ENCODE assay signal across 24 mouse cellular contexts in the genomic region with DNA sequence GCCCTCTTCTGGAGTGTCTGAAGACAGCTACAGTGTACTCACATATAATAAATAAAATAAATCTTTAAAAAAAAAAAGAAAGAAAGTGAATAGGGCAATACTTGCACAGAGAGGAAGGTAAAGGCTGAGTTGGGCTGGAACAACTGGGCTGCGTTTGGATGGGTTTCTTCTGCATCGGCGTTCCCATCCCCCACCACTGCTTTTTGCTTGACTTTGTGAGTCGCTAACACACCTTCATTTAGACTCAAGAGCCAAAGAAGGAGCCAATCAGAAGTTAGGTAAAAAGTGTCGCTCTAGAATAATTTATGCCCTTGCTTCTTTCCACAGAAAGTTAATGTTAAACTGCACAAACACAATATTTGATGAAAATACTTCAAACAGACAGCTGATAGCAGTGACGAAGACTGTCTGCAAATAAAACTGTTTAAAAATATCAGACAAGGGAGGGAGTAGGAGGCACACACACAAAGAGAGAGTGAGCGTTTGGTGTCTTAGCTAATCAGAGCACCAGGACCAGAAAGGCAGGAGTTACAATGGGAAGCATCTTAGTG. TPM values are rescaled to one million over a fixed set of nuclear protein-coding genes. Genes with fewer than 3 reads are reported as not detected.
DNase-seq lines count a peak whose midpoint lies in the region; ATAC-seq and TF ChIP-seq lines count a peak whose summit lies in the region.
"Had no signal": no experiment of that assay in that cellular context is flagged by ENCODE, and none has a peak within 500 bp of the region (broad histone marks: within the 10 kb centered on the region; RNA-seq: fewer than 3 reads in every experiment).

No protein-coding gene starts in this region.

- peak overlapping the region; percentile 64 for H3K4me3 ChIP-seq in liver, adult 2 months (ENCODE audit: insufficient read depth, low read depth, low read length)
- H3K4me3 ChIP-seq in liver, embryonic 11.5 days (ENCODE audit: low read depth, low read length): no peak overlapping the region
- H3K4me3 ChIP-seq in hindbrain, embryonic 14.5 days (replicated peaks; ENCODE audit: low read length): no peak overlapping the region
- no peak overlapping the region for H3K4me3 ChIP-seq in hindbrain, embryonic 16.5 days (ENCODE audit: low read length)
- H3K4me3 ChIP-seq: embryonic facial prominence, embryonic 10.5 days; embryonic facial prominence, embryonic 12.5 days; forebrain, embryonic 13.5 days; forebrain, embryonic 15.5 days had no signal

- H3K27ac ChIP-seq in liver, adult 2 months (replicated peaks; ENCODE audit: insufficient read depth, low read depth, low read length): peak overlapping the region; percentile 96
- no peak overlapping the region for H3K27ac ChIP-seq in liver, embryonic 11.5 days (ENCODE audit: low read depth, low read length)
- no peak overlapping the region for H3K27ac ChIP-seq in hindbrain, embryonic 14.5 days
- H3K27ac ChIP-seq in hindbrain, embryonic 16.5 days (ENCODE audit: low read depth, low read length): no peak overlapping the region
- H3K27ac ChIP-seq: embryonic facial prominence, embryonic 10.5 days; embryonic facial prominence, embryonic 12.5 days; forebrain, embryonic 13.5 days had no signal

- H3K9ac ChIP-seq in liver, adult 2 months (ENCODE audit: low read depth, low read length): peak overlapping the region; percentile 88
- no peak overlapping the region for H3K9ac ChIP-seq in liver, embryonic 11.5 days (ENCODE audit: low read depth, low read length)
- no peak overlapping the region for H3K9ac ChIP-seq in hindbrain, embryonic 14.5 days
- no peak overlapping the region for H3K9ac ChIP-seq in hindbrain, embryonic 16.5 days (ENCODE audit: low read depth, low read length)
- H3K9ac ChIP-seq: embryonic facial prominence, embryonic 12.5 days; forebrain, embryonic 13.5 days; forebrain, embryonic 15.5 days; forebrain, postnatal 0 days had no signal

- no peaks in the 10 kb centered on the region for H3K9me3 ChIP-seq in liver, embryonic 11.5 days (ENCODE audit: control insufficient read depth, low read length)
- H3K9me3 ChIP-seq in hindbrain, embryonic 14.5 days (ENCODE audit: control insufficient read depth, low read length): no peaks in the 10 kb centered on the region
- no peaks in the 10 kb centered on the region for H3K9me3 ChIP-seq in hindbrain, embryonic 16.5 days (ENCODE audit: control insufficient read depth, low read length)
- H3K9me3 ChIP-seq: embryonic facial prominence, embryonic 10.5 days; embryonic facial prominence, embryonic 12.5 days; forebrain, embryonic 13.5 days; forebrain, embryonic 15.5 days; G1E had no signal

- H3K4me1 ChIP-seq in liver, adult 2 months (ENCODE audit: control insufficient read depth, insufficient read depth, low read length): peaks cover 16% of the 10 kb centered on the region
- H3K4me1 ChIP-seq in liver, embryonic 11.5 days (replicated peaks; ENCODE audit: control insufficient read depth, insufficient read depth, low read length): no peaks in the 10 kb centered on the region
- peaks cover 9% of the 10 kb centered on the region for H3K4me1 ChIP-seq in hindbrain, embryonic 14.5 days (replicated peaks; ENCODE audit: control insufficient read depth, insufficient read depth, low read length)
- H3K4me1 ChIP-seq in hindbrain, embryonic 16.5 days (ENCODE audit: control insufficient read depth, insufficient read depth, low read depth, low read length): no peaks in the 10 kb centered on the region; the same call in none of the 2 replicates

- no peaks in the 10 kb centered on the region for H3K27me3 ChIP-seq in liver, adult 2 months (ENCODE audit: control insufficient read depth, insufficient read depth, low read length)
- no peaks in the 10 kb centered on the region for H3K27me3 ChIP-seq in liver, embryonic 11.5 days (replicated peaks; ENCODE audit: control insufficient read depth, insufficient read depth, low read length)
- no peaks in the 10 kb centered on the region for H3K27me3 ChIP-seq in hindbrain, embryonic 14.5 days (ENCODE audit: control insufficient read depth, insufficient read depth, low read length)
- H3K27me3 ChIP-seq in hindbrain, embryonic 16.5 days (replicated peaks; ENCODE audit: control insufficient read depth, insufficient read depth, low read length): no peaks in the 10 kb centered on the region
- H3K27me3 ChIP-seq: embryonic facial prominence, embryonic 12.5 days; forebrain, embryonic 13.5 days; forebrain, embryonic 15.5 days; Patski had no signal

- H3K4me2 ChIP-seq in liver, embryonic 11.5 days: no peak overlapping the region
- no peak overlapping the region for H3K4me2 ChIP-seq in hindbrain, embryonic 14.5 days (replicated peaks)
- H3K4me2 ChIP-seq in hindbrain, embryonic 16.5 days (ENCODE audit: low read length): no peak overlapping the region
- H3K4me2 ChIP-seq: embryonic facial prominence, embryonic 12.5 days; forebrain, embryonic 13.5 days; forebrain, embryonic 15.5 days had no signal

- no peak for TF ChIP-seq POLR2A in liver, adult 2 months (IDR thresholded peaks at IDR 0.05; ENCODE audit: extremely low read depth, insufficient read depth, low read length)

- no peaks in the 10 kb centered on the region; the same call in 1 of the 2 replicates for H3K79me2 ChIP-seq in liver, adult 2 months (ENCODE audit: control insufficient read depth, insufficient read depth, low read length)

- no peaks in the 10 kb centered on the region for H3K36me3 ChIP-seq in liver, adult 2 months (ENCODE audit: control insufficient read depth, insufficient read depth, low read length)
- H3K36me3 ChIP-seq in liver, embryonic 11.5 days (ENCODE audit: control insufficient read depth, insufficient read depth, low read length): no peaks in the 10 kb centered on the region
- H3K36me3 ChIP-seq in hindbrain, embryonic 14.5 days (replicated peaks; ENCODE audit: control insufficient read depth, insufficient read depth): no peaks in the 10 kb centered on the region
- H3K36me3 ChIP-seq in hindbrain, embryonic 16.5 days (ENCODE audit: control insufficient read depth, insufficient read depth, low read length): no peaks in the 10 kb centered on the region
- H3K36me3 ChIP-seq: embryonic facial prominence, embryonic 10.5 days; embryonic facial prominence, embryonic 12.5 days; forebrain, embryonic 15.5 days; G1E had no signal

- no peak for ATAC-seq in liver, embryonic 11.5 days (replicated peaks; ENCODE audit: low FRiP score)
- ATAC-seq in hindbrain, embryonic 14.5 days (ENCODE audit: low FRiP score): no peak
- ATAC-seq in hindbrain, embryonic 16.5 days: no peak
- ATAC-seq: activated CD4-positive, CD25-positive, alpha-beta regulatory T cell, adult 4 months; CD4-positive, CD25-positive, alpha-beta regulatory T cell, adult 4 months; forebrain, embryonic 13.5 days; forebrain, embryonic 15.5 days; forebrain, postnatal 0 days; Patski had no signal

- WGBS in liver, adult 2 months: 25% methylated on average over 7 of the region's 7 CpGs
- WGBS in liver, embryonic 11.5 days: 71% methylated on average over 7 of the region's 7 CpGs
- 79% methylated on average over 7 of the region's 7 CpGs for WGBS in hindbrain, embryonic 14.5 days
- 77% methylated on average over 7 of the region's 7 CpGs for WGBS in hindbrain, embryonic 16.5 days

- DNase-seq in liver, adult 2 months (ENCODE audit: extremely low read depth, low read depth, low spot score): peak; percentile 95
- no peak for DNase-seq in liver, embryonic 11.5 days (ENCODE audit: low spot score)
- DNase-seq in ES-CJ7 (ENCODE audit: low read depth, low spot score) (peak; percentile 77), R1 (ENCODE audit: low read depth, low spot score) (peak; percentile 71)
- no peak for DNase-seq in hindbrain, embryonic 14.5 days (ENCODE audit: low spot score)
- DNase-seq: adrenal gland, adult 8-10 months; adrenal gland, postnatal 14 days; adrenal gland, postnatal 36 days; B cell, adult 2 months; cerebellum, adult 11-12 months; cerebellum, adult 2 months; cerebellum, adult 9-10 months; cerebellum, postnatal 10 days; cerebellum, postnatal 25 days; forebrain, postnatal 0 days had no signal

- no peak for TF ChIP-seq CTCF in liver, adult 2 months (IDR thresholded peaks at IDR 0.05; ENCODE audit: low read depth, low read length)

RNA-seq across cellular contexts. Expression of a gene that starts 17.1 kb away (rescaled TPM):
- total RNA-seq in liver, adult 2 months (2014; rRNA removed): 55.4 and 87.9 TPM in 2 replicates
- 21.0 and 22.4 TPM in 2 replicates for polyA plus RNA-seq in liver, adult 2 months (2012; rRNA removed)
- 3.6 and 3.9 TPM in 2 replicates for polyA plus RNA-seq in liver, embryonic 11.5 days (2014; fragmentation: Nextera tagmentation; extraction: Ambion mirVana)
- 5.6 and 5.9 TPM in 2 replicates for polyA plus RNA-seq in hindbrain, embryonic 14.5 days (2014; fragmentation: Nextera tagmentation; extraction: Ambion mirVana)
- 7.6 and 7.7 TPM in 2 replicates for polyA plus RNA-seq in hindbrain, embryonic 16.5 days (2015; fragmentation: Nextera tagmentation; extraction: Ambion mirVana)
- polyA plus RNA-seq: CD4-positive, CD25-positive, alpha-beta regulatory T cell, adult 4 months had no signal

RNA-seq across cellular contexts. Expression of a gene that starts 50.2 kb away (rescaled TPM):
- 7.7 and 10.5 TPM in 2 replicates for total RNA-seq in liver, adult 2 months (2014; rRNA removed)
- polyA plus RNA-seq in liver, adult 2 months (2012; rRNA removed): 4.7 and 5.5 TPM in 2 replicates
- 37.6 and 38.8 TPM in 2 replicates for polyA plus RNA-seq in liver, embryonic 11.5 days (2014; fragmentation: Nextera tagmentation; extraction: Ambion mirVana)
- 29.3 and 30.5 TPM in 2 replicates for polyA plus RNA-seq in hindbrain, embryonic 14.5 days (2014; fragmentation: Nextera tagmentation; extraction: Ambion mirVana)
- polyA plus RNA-seq in hindbrain, embryonic 16.5 days (2015; fragmentation: Nextera tagmentation; extraction: Ambion mirVana): 25.6 and 28.5 TPM in 2 replicates

RNA-seq across cellular contexts. Expression of a gene that starts 55.5 kb away (rescaled TPM):
- total RNA-seq in liver, adult 2 months (2014; rRNA removed): 10.3 and 12.9 TPM in 2 replicates
- polyA plus RNA-seq in liver, adult 2 months (2012; rRNA removed): 12.1 and 12.4 TPM in 2 replicates
- polyA plus RNA-seq in liver, embryonic 11.5 days (2014; fragmentation: Nextera tagmentation; extraction: Ambion mirVana): 13.8 and 15.3 TPM in 2 replicates
- polyA plus RNA-seq in hindbrain, embryonic 14.5 days (2014; fragmentation: Nextera tagmentation; extraction: Ambion mirVana): 13.7 and 16.6 TPM in 2 replicates
- 17.2 and 21.7 TPM in 2 replicates for polyA plus RNA-seq in hindbrain, embryonic 16.5 days (2015; fragmentation: Nextera tagmentation; extraction: Ambion mirVana)

Comparison
In these comparisons a context has a peak if more than half of its experiments do, and no peak if none do; other contexts are left out.
1. DNase-seq: peak in liver, adult 2 months (single experiment), ES-CJ7 (single experiment) and R1 (single experiment); none in liver, embryonic 11.5 days (single experiment) and hindbrain, embryonic 14.5 days (single experiment).